Mouse (Mus musculus): ENCODE data around the gene Aldoart2.

- no peak for TF ChIP-seq MAFK (IDR thresholded peaks at IDR 0.05; ENCODE audit: insufficient read depth, low read depth, low read length)
- TF ChIP-seq ZC3H11A (IDR thresholded peaks at IDR 0.05; ENCODE audit: borderline replicate concordance, low read depth, low read length), result 0 out of 2 replicates have a peak, but pooled peaks have one; percentile 28
Measured at GRCm38 (mm10) chr12:55573089-55573488, 8.1 kb downstream of the Aldoart2 start.

All from ES-E14 (cell line).